Mouse (Mus musculus) kidney, embryonic 14.5 days (tissue): ENCODE measurements at regions not wholly inside any gene's neighbourhood (a gene's known extent, or its start where the extent isn't known, plus 50 kb on each side); places are given as distances from the start of the nearest gene placed in this dataset.

ENCODE experiments used
- ATAC-seq: fragments of 200-750 bp; cut with Nextera tagmentation; 2 replicates; pipeline ENCODE4 v1.8.0; 2017; ENCODE audit warnings: moderate number of reproducible peaks, mild to moderate bottlenecking, moderate TSS enrichment, moderate library complexity; ENCODE audit not compliant: low FRiP score, low TSS enrichment
- H3K27ac ChIP-seq: fragments of 300-500 bp; sonication (generic); 2 replicates; pipeline ENCODE4 v1.5.1; 2014; ENCODE audit warnings: low read depth, mild to moderate bottlenecking, low read length, moderate library complexity, mixed read lengths
- H3K27me3 ChIP-seq: fragments of 300-500 bp; sonication (generic); 2 replicates; pipeline ENCODE4 v1.6.1; 2014; ENCODE audit warnings: mild to moderate bottlenecking, low read length; ENCODE audit not compliant: control insufficient read depth, insufficient read depth
- H3K36me3 ChIP-seq: fragments of 300-500 bp; sonication (generic); 2 replicates; pipeline ENCODE4 v1.6.1; 2014; ENCODE audit warnings: low read length, mixed read lengths; ENCODE audit not compliant: control insufficient read depth, insufficient read depth
- H3K4me1 ChIP-seq: fragments of 300-500 bp; sonication (generic); 2 replicates; pipeline ENCODE4 v1.6.1; 2014; ENCODE audit warnings: low read length, mixed read lengths; ENCODE audit not compliant: control insufficient read depth, insufficient read depth
- H3K4me2 ChIP-seq: fragments of 300-500 bp; sonication (generic); replicated peaks from 2 replicates; pipeline ENCODE4 v1.6.1; 2014; ENCODE audit warnings: low read depth, mild to moderate bottlenecking, low read length
- H3K4me3 ChIP-seq: fragments of 300-500 bp; sonication (generic); 2 replicates; pipeline ENCODE4 v1.5.1; 2014; ENCODE audit warnings: mild to moderate bottlenecking, low read length
- H3K9ac ChIP-seq: fragments of 300-500 bp; sonication (generic); 2 replicates; pipeline ENCODE4 v1.6.1; 2014; ENCODE audit warnings: low read depth, mild to moderate bottlenecking, low read length, moderate library complexity
- H3K9me3 ChIP-seq: fragments of 300-500 bp; sonication (generic); 2 replicates; pipeline ENCODE4 v1.6.1; 2016; ENCODE audit warnings: low read length; ENCODE audit not compliant: control insufficient read depth
- WGBS: fragments of 180-500 bp; shearing (Covaris S2); extraction: QIAGEN DNeasy Blood & Tissue Kit; methylation state at CpG from one replicate; pipeline ENCODE4 v1.1.7; 2014; 5-methylcytosine and 5-hydroxymethylcytosine counted together

DNA sequence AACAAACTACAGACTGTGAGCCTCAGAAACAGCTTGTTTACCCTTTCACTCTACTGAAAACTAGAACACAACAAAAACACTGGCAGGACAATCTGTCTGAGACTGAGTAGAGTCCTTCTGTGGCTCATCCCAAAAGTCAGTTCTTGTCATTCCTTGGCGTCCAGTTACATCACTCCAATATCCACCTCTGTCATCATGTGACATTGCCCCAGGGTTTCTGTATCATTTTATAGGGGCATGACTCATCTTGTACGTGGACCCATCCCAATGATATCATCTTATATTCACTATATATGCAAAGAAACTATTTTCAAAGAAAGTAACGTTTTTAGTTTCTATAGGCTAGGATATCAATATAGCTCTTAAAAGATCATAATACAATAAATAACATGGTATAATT, 152.3 kb downstream of the Dkk2 start:
- no peak for ATAC-seq
- 78% methylated on average over 3 of the region's 3 CpGs for WGBS
- H3K4me3 ChIP-seq = no peak overlapping the region

GRCm38 (mm10) chr3:132257834-132258233, 172.7 kb downstream of the Dkk2 start:
- ATAC-seq = no peak
- no peak overlapping the region for H3K4me3 ChIP-seq
- H3K9me3 ChIP-seq = no peaks in the 10 kb centered on the region
- no peaks in the 10 kb centered on the region for H3K36me3 ChIP-seq
- H3K4me2 ChIP-seq = no peak overlapping the region
- WGBS = 91% methylated on average over 1 of the region's 1 CpGs
- no peaks in the 10 kb centered on the region for H3K27me3 ChIP-seq
- no peak overlapping the region for H3K27ac ChIP-seq
- no peaks in the 10 kb centered on the region for H3K4me1 ChIP-seq
- H3K9ac ChIP-seq = no peak overlapping the region

More for the DNA sequence above, 152.3 kb downstream of the Dkk2 start:
- Histone ChIP-seq H3K4me2 (no peak overlapping the region), H3K9ac (no peak overlapping the region), H3K27me3 (no peaks in the 10 kb centered on the region), H3K9me3 (no peaks in the 10 kb centered on the region), H3K27ac (no peak overlapping the region), H3K4me1 (no peaks in the 10 kb centered on the region), H3K36me3 (no peaks in the 10 kb centered on the region)

- Histone ChIP-seq H3K36me3 (no peaks in the 10 kb centered on the region), H3K4me2 (no peak overlapping the region), H3K4me1 (no peaks in the 10 kb centered on the region), H3K9ac (no peak overlapping the region), H3K4me3 (no peak overlapping the region), H3K27me3 (no peaks in the 10 kb centered on the region), H3K27ac (no peak overlapping the region), H3K9me3 (no peaks in the 10 kb centered on the region)
- 80% methylated on average over 1 of the region's 1 CpGs for WGBS
- ATAC-seq = no peak
These were observed 184.5 kb downstream of the Dkk2 start for GRCm38 (mm10) chr3:132269641-132270040.

GRCm38 (mm10) chr3:132274786-132275185, 189.7 kb downstream of the Dkk2 start:
- Histone ChIP-seq H3K27me3 (no peaks in the 10 kb centered on the region), H3K36me3 (no peaks in the 10 kb centered on the region), H3K9me3 (no peaks in the 10 kb centered on the region), H3K27ac (no peak overlapping the region), H3K4me2 (no peak overlapping the region), H3K4me3 (no peak overlapping the region), H3K9ac (no peak overlapping the region), H3K4me1 (no peaks in the 10 kb centered on the region)
- ATAC-seq = no peak
- WGBS = 78% methylated on average over 10 of the region's 10 CpGs

GRCm38 (mm10) chr3:132277771-132278170, 192.7 kb downstream of the Dkk2 start:
- Histone ChIP-seq H3K27ac (no peak overlapping the region), H3K4me3 (no peak overlapping the region), H3K27me3 (no peaks in the 10 kb centered on the region), H3K4me2 (no peak overlapping the region), H3K9ac (no peak overlapping the region), H3K36me3 (no peaks in the 10 kb centered on the region), H3K9me3 (no peaks in the 10 kb centered on the region), H3K4me1 (no peaks in the 10 kb centered on the region)
- no peak for ATAC-seq
- WGBS = 71% methylated on average over 1 of the region's 1 CpGs

- no peak overlapping the region for H3K4me2 ChIP-seq
- no peak overlapping the region for H3K4me3 ChIP-seq
- no peaks in the 10 kb centered on the region for H3K27me3 ChIP-seq
- H3K27ac ChIP-seq = no peak overlapping the region
- no peak overlapping the region for H3K9ac ChIP-seq
- no peaks in the 10 kb centered on the region for H3K36me3 ChIP-seq
- 65% methylated on average over 3 of the region's 3 CpGs for WGBS
- no peaks in the 10 kb centered on the region for H3K9me3 ChIP-seq
- H3K4me1 ChIP-seq = no peaks in the 10 kb centered on the region
- ATAC-seq = no peak
These were observed 202.6 kb downstream of the Dkk2 start for GRCm38 (mm10) chr3:132287714-132288113.

DNA sequence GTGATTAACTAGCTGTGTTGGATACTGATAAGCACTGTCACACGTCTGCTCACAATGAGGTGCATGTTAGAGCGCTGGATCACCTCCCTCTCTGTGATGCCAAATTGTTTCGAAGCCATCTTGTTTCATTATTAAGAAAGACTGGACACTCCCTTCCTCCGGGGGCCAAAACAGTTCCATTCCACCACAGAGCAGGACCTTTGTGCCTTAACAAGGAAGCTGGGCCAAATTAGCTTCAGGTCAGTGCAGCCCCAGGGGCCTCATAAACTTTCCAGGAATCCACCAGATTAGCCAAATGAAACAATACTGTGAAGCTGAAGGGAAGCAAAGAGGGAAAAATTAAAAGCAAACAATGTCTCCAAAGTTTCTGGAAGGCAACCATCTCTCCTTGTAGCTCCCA, 241.9 kb downstream of the Dkk2 start:
- ATAC-seq = no peak
- WGBS = 74% methylated on average over 4 of the region's 4 CpGs
- H3K4me1 ChIP-seq = no peaks in the 10 kb centered on the region
- no peak overlapping the region for H3K9ac ChIP-seq
- no peaks in the 10 kb centered on the region for H3K36me3 ChIP-seq
- no peaks in the 10 kb centered on the region for H3K9me3 ChIP-seq
- no peak overlapping the region for H3K4me3 ChIP-seq
- no peak overlapping the region for H3K27ac ChIP-seq
- no peak overlapping the region for H3K4me2 ChIP-seq
- no peaks in the 10 kb centered on the region for H3K27me3 ChIP-seq

DNA sequence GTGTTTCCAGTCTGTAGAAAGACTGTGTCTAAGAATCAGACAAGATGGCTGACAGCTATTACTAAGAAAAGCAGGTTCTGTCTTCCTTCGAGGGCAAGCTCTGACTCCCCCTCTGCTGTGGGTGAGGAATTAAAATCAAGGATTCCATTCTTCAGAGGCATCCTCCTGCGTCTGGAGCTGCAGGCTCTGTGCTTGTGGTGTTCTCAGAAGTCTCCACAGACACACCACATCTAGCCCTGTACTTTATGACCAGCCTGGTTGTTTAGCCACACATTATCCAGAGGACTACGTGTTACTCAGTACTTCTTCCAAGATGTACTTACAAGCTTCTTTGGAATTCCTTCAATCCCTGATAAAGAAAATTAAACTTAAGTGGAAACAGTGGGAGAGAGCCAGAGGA, 258.5 kb downstream of the Dkk2 start:
- 47% methylated on average over 3 of the region's 3 CpGs for WGBS
- H3K9ac ChIP-seq = no peak overlapping the region
- H3K4me3 ChIP-seq = no peak overlapping the region
- no peaks in the 10 kb centered on the region for H3K27me3 ChIP-seq
- ATAC-seq = no peak
- no peak overlapping the region for H3K4me2 ChIP-seq
- no peaks in the 10 kb centered on the region for H3K4me1 ChIP-seq
- no peak overlapping the region for H3K27ac ChIP-seq
- H3K9me3 ChIP-seq = no peaks in the 10 kb centered on the region
- H3K36me3 ChIP-seq = no peaks in the 10 kb centered on the region

GRCm38 (mm10) chr3:132345856-132346255, 260.8 kb downstream of the Dkk2 start:
- Histone ChIP-seq H3K9ac (no peak overlapping the region), H3K9me3 (no peaks in the 10 kb centered on the region), H3K4me1 (no peaks in the 10 kb centered on the region), H3K27ac (no peak overlapping the region), H3K27me3 (no peaks in the 10 kb centered on the region), H3K4me3 (no peak overlapping the region), H3K36me3 (no peaks in the 10 kb centered on the region), H3K4me2 (no peak overlapping the region)
- WGBS = 86% methylated on average over 1 of the region's 1 CpGs
- no peak for ATAC-seq

- Histone ChIP-seq H3K27ac (no peak overlapping the region), H3K4me1 (no peaks in the 10 kb centered on the region), H3K9me3 (no peaks in the 10 kb centered on the region), H3K36me3 (no peaks in the 10 kb centered on the region), H3K4me2 (no peak overlapping the region), H3K27me3 (no peaks in the 10 kb centered on the region), H3K4me3 (no peak overlapping the region), H3K9ac (no peak overlapping the region)
- ATAC-seq = no peak
- WGBS = 71% methylated on average over 1 of the region's 1 CpGs
These were observed 264.5 kb downstream of the Dkk2 start for GRCm38 (mm10) chr3:132349602-132350001.
